Mouse (Mus musculus) thymus, postnatal 0 days (tissue): ENCODE results near the gene Agap3. TPM values are rescaled to one million over a fixed set of nuclear protein-coding genes. Genes with fewer than 3 reads are reported as not detected.

Experiments
- DNase-seq: peaks from one replicate; pipeline ENCODE4 v3.0.0-alpha.2; 2015; ENCODE audit warnings: low spot score
- polyA plus RNA-seq: library from polyadenylated mRNA; unstranded; fragments of >200 nt; fragmentation: Nextera tagmentation; extraction: Ambion mirVana; gene quantifications from 2 replicates; pipeline ENCODE4 v1.2.1, GENCODE M21; 2015

Agap3 gene
- polyA plus RNA-seq, 1 experiment from 2014 or later: 26.9 TPM

DNA sequence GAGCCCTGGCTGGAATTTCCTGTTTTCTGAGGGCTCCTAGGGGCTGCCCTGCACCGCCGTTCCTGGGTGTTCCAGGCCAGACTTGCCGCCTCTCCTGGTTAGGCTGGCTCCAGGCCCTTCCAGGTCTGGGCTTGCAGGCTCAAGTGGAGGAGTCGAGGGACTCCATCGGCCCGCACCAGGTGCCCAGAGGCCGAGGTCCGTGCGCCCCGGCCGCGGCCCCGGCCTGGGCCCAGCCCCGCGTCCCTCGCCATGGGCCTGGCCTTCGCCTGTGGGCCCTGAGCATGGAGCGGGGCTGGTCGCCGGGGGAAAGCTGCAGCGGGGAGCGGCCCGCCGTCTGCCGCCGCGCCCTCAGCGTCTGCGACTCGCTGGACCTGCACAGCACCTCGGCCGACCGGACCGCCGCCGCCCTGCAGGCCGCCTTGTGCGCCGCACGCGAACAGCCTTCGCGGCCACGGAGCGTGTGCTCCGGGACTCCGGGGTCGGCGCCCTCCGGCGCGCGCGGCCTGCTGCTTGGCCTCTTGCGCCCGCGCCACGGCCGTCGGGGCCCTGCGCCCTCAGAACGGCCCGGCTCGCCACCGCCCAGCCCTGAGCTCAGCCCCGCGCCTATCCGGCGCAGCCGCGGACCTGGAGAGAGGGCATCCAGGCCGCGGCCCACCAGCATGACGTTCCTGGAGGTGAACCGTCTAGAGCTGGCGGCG is 22.2 kb downstream of the Agap3 start:
- no peak for DNase-seq

DNA sequence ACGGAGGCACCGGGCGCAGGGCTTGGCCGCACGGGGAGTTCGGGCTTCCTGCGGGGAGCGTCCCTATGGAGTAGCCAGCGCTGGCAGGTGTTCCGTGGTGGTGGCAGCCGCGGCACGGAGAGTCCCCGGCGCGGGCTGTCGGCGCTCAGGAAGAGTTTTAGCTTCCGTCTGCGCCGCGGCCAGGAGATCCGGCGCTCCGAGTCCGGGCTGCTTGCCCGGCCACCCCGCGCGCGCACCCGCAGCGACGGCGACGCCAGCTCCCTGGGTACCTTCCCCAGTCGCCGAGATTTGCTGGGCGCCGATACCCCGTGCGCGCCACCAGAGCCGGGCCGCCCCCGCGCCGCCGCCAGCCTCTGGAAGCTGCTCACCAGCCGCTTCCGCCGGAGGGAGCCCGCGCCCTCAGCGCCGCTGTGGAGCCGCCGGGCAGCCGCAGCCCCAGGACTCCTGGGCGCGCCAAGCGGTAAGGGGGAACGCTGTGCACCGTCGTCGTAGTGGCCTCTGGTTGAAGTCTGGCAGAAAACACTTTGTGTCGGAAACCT is 22.8 kb downstream of the Agap3 start:
- peak; percentile 31 for DNase-seq

DNA sequence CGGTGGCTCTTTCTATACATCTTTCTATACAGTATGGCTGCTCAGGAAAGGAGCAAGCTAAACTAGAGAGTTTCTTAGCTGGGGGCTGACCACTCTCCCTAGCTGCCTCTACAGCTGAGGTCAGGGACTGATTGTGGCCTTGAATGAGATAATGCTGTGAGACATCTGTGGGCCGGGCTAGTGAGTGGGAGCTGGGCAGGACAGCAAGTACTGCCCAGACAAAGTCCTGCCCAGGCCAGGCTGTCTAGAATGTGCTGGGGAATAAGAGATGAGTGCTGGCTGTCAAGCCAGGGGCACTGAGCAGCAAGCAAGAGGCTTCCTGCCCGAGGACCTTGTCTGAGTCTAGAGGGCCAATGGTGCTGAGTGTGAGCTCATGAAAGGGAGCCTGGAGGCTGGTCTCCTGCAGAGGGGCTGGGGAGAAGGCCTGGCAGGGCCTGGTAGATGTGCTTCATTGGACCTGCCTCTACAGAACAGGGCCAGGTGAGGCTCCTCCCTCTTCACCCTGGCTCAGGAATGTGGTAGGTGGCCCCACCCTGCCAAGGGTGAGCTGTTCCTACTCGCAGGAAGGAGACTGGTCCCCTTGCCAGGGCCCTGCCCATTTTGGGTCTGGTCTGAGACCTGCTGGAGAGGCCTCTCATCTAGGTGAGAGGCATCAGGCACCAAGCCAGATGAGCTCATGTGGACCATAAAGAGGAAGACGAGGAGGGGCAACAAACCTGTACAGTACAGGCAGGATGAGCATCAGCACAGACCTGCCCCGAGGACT is 23.7 kb downstream of the Agap3 start:
- DNase-seq: no peak

DNA sequence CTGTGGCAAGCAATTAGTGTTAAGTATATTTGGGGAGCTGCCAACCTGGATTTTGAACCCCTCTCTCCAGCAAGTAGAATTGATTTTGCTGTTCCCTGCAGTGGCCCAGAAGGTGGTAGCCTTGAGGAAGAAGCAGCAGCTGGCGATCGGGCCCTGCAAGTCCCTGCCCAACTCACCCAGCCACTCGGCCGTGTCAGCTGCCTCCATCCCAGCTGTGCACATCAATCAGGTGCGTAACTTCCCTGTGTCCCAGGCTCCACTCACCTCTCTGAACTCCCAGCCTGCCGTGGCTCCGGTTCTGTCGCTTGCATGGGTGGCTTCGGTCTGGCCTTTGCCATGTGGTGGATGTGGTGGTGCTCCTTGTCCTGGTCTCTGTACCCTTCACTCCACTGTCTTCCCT is 25.9 kb downstream of the Agap3 start:
- DNase-seq: no peak

DNA sequence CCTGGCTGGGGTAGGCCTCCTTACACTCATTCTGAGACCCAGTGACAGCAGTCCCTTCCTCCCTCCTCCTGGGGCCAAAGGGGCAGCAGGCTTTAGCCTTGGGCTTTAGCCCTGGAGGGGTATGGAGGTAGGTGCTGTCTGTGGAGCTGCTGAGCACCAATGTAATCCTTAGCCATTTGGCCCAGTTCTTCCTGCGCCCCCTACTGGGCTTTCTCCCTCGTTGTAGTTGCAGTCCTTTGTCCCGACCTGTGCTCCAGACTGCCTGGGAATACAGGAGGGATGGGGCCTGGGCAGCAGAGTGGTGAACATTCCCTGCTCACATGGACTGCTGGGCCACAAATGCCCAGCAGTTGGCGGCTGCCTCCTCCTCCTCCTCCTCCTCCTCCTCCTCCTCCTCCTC is 29.7 kb downstream of the Agap3 start:
- DNase-seq: peak; percentile 34

DNA sequence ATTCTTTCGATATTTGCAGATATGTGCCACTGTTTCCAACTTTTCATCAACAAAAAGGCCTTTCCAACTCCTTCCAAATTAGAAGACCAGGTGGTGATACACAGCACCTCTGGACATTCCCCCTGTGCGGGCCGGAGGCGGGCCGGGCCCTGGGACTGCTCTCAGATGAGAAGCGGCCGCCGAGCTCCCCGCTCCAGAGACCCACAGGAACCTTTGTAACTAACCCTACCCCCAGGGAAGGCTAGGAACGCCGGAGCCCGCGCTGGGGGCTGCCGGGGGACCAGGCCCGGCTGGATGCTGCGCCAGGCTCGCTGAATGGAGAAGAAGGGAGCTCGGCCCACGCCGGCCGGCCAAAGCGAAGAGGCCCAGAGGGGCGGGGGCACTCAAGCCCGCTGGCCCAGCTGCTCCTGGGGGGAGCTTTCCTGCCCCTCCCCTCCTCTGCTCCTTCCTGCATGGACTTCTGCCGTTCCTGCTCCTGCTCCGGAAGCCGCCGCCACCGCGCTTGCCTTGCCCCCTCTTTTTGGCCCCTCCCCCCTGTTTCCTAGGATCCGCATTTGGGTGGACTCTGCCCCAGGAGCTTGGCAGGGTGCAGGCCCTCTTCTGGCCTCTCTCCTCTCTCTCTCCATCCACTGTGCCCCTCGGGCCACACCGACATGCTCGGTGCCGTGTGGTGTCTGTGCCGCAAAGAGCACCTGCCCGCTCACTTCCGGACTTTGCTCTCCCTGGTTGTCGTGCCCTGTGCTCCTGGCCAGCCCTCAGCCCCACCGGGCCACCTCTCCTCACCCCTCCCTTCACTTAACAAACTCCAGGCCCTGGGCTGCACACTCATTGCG is 30.5 kb downstream of the Agap3 start:
- no peak for DNase-seq

DNA sequence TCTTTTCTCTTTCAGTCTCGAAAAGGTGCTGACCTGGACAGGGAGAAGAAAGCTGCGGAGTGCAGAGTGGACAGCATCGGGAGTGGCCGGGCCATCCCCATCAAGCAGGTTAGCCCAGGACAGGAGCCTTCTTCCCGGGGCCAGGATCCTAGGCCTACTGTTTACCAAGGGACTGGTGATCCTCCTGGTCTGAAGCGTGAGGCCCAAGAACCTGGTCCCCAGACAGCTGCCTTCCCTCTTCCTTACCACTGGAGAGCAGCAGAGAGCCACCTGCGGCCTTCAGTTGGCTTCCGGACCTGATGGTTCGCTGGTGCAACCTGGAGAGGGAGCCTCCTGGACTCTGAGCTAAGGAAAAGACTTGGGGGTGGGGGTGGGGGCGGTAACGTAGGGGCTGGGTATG is 31.3 kb downstream of the Agap3 start:
- DNase-seq: peak; percentile 61

DNA sequence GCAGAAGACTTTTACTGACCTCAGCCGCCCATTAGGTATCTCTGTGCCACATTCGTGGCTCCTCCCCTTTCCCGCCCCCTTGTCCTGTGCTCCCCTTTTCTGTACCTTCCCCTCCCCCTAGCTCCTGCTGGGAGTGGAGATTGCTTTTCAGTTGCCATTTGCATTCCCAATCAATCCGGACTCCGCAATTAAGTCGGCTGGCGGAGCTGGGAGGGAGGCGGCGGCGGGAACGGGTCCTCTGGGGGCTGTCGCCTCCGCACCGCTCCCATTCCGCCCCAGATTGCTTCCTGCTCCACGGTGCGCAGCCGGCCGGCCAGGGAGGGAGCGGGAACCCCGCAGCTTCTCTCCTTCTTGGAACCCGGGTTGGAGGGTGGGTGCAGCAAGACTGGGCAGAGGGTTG is 33.0 kb downstream of the Agap3 start:
- no peak for DNase-seq

DNA sequence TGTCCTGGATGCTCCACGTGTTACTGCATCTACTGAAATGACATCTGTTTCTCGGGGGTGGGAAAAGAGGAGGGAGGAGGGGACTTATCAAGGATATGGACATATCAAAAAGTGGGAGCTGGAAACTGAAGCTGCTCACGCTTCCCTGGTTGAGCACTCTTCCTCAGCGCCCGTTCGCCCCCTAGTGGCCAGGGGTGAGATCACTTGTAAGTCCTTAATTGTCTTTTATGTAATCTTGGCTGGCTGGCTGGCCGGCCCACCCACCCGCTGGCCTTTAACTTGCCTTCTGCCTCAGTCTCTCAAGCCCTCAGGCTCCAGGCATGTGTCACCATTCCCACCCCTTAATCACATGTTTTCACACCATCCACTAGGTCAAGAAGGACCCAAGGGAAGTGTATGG is 34.1 kb downstream of the Agap3 start:
- peak; percentile 74 for DNase-seq

DNA sequence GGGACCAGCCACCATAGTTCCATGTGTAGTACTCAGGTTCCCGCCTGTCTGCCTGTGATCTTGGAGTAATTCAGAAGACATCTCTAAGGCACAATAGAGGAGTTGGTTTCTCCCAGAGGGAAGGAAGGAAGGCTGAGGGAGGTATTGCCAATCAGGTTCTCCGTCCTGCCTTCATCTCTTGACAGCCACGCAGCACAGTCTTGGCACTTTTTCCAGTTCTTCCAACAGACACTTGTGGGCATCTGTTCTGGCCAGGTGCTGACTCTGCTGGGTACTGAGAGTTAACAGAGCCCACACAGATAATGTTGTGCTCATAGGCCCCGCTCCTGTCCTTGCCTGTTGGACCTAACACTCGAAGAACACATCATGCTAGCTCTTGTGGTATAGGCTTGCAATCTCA is 34.8 kb downstream of the Agap3 start:
- no peak for DNase-seq

DNA sequence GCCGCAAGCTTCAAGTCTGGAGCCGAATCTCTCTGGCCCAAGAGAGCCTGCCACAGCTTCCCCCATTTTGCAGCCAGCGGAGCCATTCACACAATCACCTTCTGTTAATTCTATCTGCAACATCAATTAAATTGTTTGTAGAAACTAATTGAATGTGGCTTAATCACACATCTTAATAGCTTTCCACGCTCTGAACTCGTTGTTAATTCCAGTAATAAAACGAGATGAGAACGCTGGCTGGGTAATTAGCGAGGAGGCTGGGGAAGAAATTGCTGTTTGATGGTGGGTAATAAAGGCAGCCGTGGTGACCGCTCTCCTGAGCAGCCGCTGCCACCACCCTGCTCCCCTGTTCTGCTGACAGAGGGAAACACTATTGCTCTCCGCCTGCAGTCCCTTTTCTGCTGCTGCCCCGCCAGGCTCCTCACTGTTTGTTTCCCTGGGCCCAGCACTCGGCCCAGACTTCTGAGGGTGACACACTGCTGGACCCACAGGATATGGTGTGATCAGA is 38.5 kb downstream of the Agap3 start:
- DNase-seq: no peak

DNA sequence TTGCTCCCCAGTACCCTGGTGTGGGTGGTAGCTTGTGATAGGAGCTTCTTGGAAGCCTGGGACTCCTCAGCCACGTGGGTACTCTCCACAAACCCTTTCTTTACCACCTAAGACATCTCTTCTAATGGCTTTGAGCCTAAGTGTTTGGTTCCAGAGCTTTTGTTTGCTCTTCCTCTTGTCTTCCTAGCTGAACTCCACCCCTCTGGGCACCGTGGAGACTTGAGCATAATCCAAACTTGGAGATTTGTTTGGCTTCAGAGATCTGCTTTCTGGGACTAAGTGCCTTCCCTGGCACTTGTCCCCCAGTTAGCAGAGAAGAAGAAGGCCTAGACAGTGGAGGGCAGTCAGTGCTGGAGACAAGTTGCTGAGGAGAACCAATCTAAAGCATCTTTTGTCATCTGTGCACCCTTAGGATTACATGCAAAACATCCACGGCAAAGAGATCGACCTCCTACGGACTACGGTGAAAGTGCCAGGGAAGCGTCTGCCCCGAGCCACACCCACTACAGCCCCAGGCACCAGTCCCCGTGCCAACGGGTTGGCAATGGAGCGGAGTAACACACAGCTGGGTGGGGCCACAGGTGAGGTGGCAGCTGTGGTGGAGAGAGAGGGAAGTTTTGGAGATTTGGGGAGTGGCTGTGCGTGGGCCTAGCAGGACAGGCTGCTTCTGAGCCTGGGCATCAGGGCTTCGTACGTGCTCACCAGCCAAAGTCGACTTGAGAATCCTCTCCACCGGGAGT is 40.7 kb downstream of the Agap3 start:
- no peak for DNase-seq

DNA sequence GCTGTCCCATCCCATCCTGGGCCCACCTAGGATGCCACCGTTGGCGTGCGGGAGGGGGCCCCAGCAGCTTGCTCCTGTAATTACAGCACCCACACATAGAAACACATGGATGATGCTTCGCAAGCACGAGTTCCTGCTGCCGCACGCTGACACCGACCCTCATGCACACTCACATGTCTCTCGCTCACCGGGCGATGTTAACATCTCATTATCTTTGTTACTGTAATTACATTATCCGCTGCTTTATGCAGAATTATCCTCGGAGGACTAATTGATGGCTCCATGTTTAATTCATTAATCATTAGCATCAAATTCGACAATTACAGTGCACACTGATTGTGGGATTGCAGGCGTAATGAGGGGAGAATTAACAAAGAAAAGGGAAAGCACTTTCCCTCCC is 43.0 kb downstream of the Agap3 start:
- no peak for DNase-seq

DNA sequence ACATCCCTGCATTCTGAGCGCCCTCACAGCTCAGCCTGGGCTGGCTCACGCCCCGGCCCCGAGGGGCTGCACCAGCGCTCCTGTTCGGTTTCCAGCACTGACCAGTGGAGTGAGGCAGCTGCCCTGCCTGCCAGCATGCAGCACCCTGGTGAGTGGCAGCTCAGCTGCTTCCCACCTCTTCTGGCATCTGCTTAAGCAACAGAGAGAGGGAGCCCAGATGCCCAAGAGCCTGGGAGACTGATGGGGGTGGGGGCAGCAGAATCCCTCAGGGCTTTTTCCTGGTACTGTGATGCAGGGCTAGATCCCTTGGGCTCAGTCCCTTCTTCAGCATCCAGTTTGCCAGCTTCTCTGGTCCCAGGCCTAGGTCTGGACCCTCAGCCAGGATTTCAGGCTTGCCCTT is 44.8 kb downstream of the Agap3 start:
- DNase-seq: no peak

DNA sequence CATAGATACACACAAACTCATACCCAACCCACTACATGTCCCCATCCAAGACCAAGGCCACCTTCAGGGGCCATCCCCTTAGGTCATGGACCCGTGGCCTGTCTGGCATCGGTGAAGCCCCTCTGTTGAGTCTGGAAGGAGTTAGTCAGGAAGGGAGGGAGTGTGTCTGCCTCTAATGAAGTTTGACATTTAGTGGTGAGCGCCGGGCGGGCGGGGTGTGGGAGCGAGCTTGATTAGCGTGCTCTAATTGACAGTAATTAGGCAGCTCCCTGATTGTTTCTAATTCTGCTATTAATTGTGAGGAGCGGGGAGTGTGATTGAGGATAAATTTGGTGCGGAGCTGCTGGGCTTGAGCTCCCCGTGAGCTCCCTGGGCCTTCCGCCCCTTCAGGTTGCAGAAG is 45.5 kb downstream of the Agap3 start:
- DNase-seq: no peak

DNA sequence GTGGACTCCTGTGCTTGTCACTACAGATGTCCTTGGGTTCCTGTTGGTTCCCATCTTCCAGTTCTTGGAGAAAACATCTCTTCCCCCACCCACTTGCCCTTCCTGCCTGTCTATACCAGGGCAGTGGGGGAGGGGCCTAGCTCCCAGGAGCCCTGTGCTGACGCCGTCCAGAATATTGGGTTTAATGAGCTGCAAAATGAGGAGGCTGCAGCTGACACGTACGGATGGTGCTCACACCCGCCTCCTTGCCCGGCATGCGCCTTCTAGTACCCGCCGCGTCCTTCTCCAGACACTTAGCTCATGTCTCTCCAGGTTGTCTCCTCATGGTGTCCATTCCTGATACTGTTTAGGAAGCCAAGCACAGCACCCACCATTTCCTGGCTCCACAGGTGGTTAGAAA is 47.1 kb downstream of the Agap3 start:
- no peak for DNase-seq

DNA sequence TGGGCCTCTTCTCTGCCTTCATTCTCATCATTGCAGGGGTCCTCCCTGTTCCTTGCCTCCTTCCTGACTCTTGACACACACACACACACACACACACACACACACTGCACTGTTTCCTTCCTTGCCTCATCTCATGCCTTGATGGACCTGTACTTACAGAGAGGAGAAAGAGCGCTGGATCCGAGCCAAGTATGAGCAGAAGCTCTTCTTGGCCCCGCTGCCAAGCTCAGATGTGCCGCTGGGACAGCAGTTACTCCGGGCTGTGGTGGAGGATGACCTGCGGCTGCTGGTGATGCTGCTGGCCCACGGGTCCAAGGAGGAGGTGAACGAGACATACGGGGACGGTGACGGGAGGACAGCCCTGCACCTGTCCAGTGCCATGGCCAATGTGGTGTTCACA is 48.9 kb downstream of the Agap3 start:
- no peak for DNase-seq

DNA sequence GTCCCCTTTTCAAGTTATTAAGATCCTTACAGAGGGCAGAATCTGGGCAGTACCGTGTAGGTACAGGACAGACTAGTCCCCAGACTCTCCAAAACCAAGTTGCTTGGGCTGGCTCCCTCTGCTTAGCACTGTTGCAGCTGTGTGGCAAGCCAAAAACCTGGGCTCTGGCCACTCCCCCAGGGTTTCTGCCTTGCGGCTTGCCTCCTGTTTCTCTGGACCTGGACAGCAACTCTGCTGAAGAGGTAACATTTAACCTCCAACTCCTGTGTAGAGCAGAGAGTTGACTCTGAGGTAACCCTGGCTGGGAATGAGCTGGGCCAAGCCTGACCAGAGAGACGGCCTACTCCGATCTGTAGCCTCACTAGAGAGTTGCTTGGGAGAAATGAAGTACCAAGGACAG is 50.8 kb downstream of the Agap3 start:
- no peak for DNase-seq

DNA sequence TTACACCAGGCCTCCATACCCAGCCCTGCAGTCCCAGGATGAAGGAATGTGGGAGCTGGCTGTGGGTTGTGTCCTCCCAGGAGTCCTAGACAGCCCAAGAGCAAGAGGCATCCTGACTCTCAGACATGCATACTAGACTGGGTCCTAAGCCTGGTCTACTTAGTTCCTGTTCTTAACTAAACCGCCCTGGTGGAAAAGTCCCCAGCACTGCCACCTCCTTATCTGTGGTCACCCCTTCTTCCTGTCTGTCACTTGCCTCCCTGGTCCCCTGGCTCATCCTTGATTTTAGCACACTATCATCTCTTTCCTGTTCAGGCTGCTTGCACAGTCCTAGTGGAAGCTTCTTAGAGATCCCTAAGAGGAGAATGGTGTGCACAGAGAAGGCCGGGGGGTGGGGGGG is 53.5 kb downstream of the Agap3 start:
- no peak for DNase-seq

DNA sequence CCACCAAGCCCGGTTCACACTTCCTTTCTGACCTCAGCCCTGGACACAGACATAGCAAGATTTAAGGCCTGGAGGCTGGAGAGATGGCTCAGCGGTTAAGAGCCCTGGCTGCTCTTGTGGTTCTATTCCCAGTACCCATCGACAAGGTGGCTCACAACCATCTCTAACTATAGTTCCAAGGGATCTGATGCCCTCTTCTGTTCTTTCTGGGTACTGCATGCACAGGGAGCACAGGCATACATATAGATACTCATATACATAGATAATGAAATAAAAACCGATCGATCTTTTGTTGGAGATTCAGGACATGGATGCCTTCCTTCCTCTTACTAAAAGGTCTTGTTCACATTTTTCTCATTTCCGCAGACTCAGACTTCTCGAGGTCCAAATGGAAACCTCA is 56.4 kb downstream of the Agap3 start:
- DNase-seq: no peak

DNA sequence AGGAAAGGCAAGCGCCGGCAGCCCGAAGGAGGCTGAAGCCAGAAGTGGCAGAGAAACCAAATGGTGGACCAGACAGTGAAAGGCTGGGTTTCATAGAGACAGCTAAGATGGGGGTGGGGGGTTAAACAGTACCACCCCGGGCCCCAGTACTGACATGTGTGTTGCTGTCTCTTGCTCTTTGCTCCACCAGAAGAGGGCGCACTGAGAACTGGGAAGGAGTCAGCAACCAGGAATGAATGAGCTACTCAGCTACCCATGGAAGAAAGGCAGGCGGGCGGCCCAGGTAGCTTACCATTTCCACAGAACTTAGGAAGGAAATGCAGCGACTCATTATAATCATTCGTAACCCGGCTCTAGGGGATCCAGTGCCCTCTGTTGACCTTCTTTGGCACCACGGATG is 58.7 kb downstream of the Agap3 start:
- peak; percentile 28 for DNase-seq
